Mouse (Mus musculus) midbrain, embryonic 13.5 days (tissue): ENCODE measurements around the gene Kif5a. TPM values are rescaled to one million over a fixed set of nuclear protein-coding genes. Genes with fewer than 3 reads are reported as not detected.

Source experiments
- polyA plus RNA-seq: library from polyadenylated mRNA; unstranded; fragments of >200 nt; fragmentation: Nextera tagmentation; extraction: Ambion mirVana; gene quantifications from 2 replicates; pipeline ENCODE4 v1.2.1, GENCODE M21; 2015

Kif5a gene
- polyA plus RNA-seq, 1 experiment from 2014 or later = 73.0 TPM

Other genes with a start within 250 kb of the Kif5a start
- gene Tsfm, start 232.5 kb downstream of the Kif5a start, polyA plus RNA-seq = 63.5 and 63.9 TPM in 2 replicates
- gene Mettl1, start 221.9 kb downstream of the Kif5a start, polyA plus RNA-seq = 21.1 and 22.0 TPM in 2 replicates
- gene Eef1akmt3, start 221.8 kb downstream of the Kif5a start, polyA plus RNA-seq = 0.11 and 0.18 TPM in 2 replicates
- gene Cyp27b1, start 215.1 kb downstream of the Kif5a start, polyA plus RNA-seq = 0.08 and 0.14 TPM in 2 replicates
- 5.6 and 6.4 TPM in 2 replicates for gene March9, start 203.2 kb downstream of the Kif5a start, polyA plus RNA-seq
- gene Cdk4, start 199.8 kb downstream of the Kif5a start, polyA plus RNA-seq = 1,636 and 1,639 TPM in 2 replicates
- 136 and 138 TPM in 2 replicates for gene Tspan31, start 193.1 kb downstream of the Kif5a start, polyA plus RNA-seq
- gene Agap2, start 188.1 kb downstream of the Kif5a start, polyA plus RNA-seq = 2.8 and 3.3 TPM in 2 replicates
- 134 and 138 TPM in 2 replicates for gene Os9, start 142.2 kb downstream of the Kif5a start, polyA plus RNA-seq
- 28.8 and 30.2 TPM in 2 replicates for gene B4galnt1, start 98.1 kb downstream of the Kif5a start, polyA plus RNA-seq
- gene Slc26a10, start 82.7 kb downstream of the Kif5a start, polyA plus RNA-seq = 0.86 and 1.0 TPM in 2 replicates
- gene Arhgef25, start 73.3 kb downstream of the Kif5a start, polyA plus RNA-seq = 20.2 and 24.5 TPM in 2 replicates
- 195 and 234 TPM in 2 replicates for gene Dtx3, start 67.6 kb downstream of the Kif5a start, polyA plus RNA-seq
- 16.9 and 17.3 TPM in 2 replicates for gene Pip4k2c, start 51.8 kb downstream of the Kif5a start, polyA plus RNA-seq
- 310 TPM in 2 replicates for gene Dctn2, start 3.0 kb upstream of the Kif5a start, polyA plus RNA-seq
- 16.0 and 16.5 TPM in 2 replicates for gene Mbd6, start 25.7 kb upstream of the Kif5a start, polyA plus RNA-seq
- gene Mars, start 48.4 kb upstream of the Kif5a start, polyA plus RNA-seq = 122 and 127 TPM in 2 replicates
- 0.77 and 1.4 TPM in 2 replicates for gene Arhgap9, start 58.6 kb upstream of the Kif5a start, polyA plus RNA-seq
- gene Gli1, start 78.6 kb upstream of the Kif5a start, polyA plus RNA-seq = 1.3 and 1.5 TPM in 2 replicates
- gene Inhbe, start 91.1 kb upstream of the Kif5a start, polyA plus RNA-seq = 0.04 TPM in 1 of 2 replicates, not detected in the other
- not detected in 2 replicates for gene Inhbc, start 107.1 kb upstream of the Kif5a start, polyA plus RNA-seq
- 35.0 and 36.1 TPM in 2 replicates for gene R3hdm2, start 117.0 kb upstream of the Kif5a start, polyA plus RNA-seq
- gene Stac3, start 238.3 kb upstream of the Kif5a start, polyA plus RNA-seq = 1.6 and 2.3 TPM in 2 replicates